9 mouse cellular contexts compared by ENCODE assay signal in the genomic region with DNA sequence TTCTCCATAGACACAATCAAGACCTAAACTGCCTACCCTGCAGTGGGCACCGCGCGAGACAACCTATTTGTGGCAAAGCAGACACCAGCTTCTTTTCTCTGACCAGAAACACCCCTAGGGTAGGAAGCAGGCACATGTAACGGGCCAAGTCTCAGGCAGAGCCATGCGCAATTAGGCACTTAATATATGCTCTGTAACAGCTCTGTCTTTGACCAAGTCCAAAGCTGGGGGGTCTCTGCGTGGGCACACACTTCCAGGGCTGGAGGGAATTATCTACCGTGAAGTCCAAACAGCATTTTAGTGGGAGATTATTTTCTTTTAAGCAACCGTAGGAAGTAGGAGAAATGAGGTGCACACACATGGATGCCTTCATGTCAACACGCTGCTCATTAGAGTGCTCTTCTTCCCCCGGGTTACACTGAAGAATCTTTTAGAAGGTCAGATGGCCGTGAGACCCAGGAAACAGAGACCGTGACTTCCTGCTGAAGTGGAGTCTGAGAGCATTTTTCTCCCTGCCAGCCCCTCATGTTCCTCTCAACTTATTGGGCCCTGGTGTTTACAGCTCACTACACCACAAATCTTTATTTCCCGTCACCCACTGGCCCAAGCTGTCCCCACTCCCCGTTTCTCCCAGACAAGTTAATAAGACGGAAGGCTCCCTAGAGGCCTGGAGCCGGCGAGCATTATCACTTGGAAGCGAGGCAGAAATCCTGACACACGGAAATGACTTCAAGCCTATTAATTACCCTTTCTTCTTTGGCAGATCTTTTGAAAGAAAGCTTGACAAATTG.
A peak's percentile ranks its signal among the peaks of the same experiment; 100 is the strongest.
DNase-seq lines count a peak whose midpoint lies in the region; ATAC-seq and TF ChIP-seq lines count a peak whose summit lies in the region.
"Had no signal": no experiment of that assay in that cellular context is flagged by ENCODE, and none has a peak within 500 bp of the region (broad histone marks: within the 10 kb centered on the region; RNA-seq: fewer than 3 reads in every experiment).

No protein-coding gene starts in this region.

- WGBS in embryonic facial prominence, embryonic 12.5 days: 40% methylated on average over 19 of the region's 19 CpGs
- WGBS in forebrain, postnatal 0 days: 27% methylated on average over 19 of the region's 19 CpGs
- 23% methylated on average over 19 of the region's 19 CpGs for WGBS in midbrain, embryonic 14.5 days

- ATAC-seq in embryonic facial prominence, embryonic 12.5 days (ENCODE audit: insufficient number of reproducible peaks, insufficient read depth, low FRiP score, low TSS enrichment): no peak
- ATAC-seq in forebrain, postnatal 0 days: peak; percentile 77
- ATAC-seq in midbrain, embryonic 14.5 days (ENCODE audit: low FRiP score, low TSS enrichment): no peak
- ATAC-seq in inflammation-experienced regulatory T-cells, adult 6 months: no peak

- H3K4me2 ChIP-seq in embryonic facial prominence, embryonic 12.5 days (replicated peaks): no peak overlapping the region
- no peak overlapping the region for H3K4me2 ChIP-seq in forebrain, postnatal 0 days (ENCODE audit: low read depth)
- H3K4me2 ChIP-seq in midbrain, embryonic 14.5 days (ENCODE audit: low read length): no peak overlapping the region

- peaks cover 2% of the 10 kb centered on the region; the same call in 1 of the 2 replicates for H3K36me3 ChIP-seq in embryonic facial prominence, embryonic 12.5 days
- no peaks in the 10 kb centered on the region for H3K36me3 ChIP-seq in forebrain, postnatal 0 days (ENCODE audit: insufficient read depth)
- H3K36me3 ChIP-seq in midbrain, embryonic 14.5 days (ENCODE audit: control insufficient read depth, insufficient read depth, low read length): no peaks in the 10 kb centered on the region

- peak; percentile 47 for DNase-seq in forebrain, postnatal 0 days
- peak; percentile 59 for DNase-seq in kidney, adult 9 months
- DNase-seq in midbrain, embryonic 14.5 days: peak; percentile 78
- no peak for DNase-seq in cerebellum, adult 18-20 months
- DNase-seq in thymus, postnatal 36 days: no peak
- DNase-seq in gastrocnemius, postnatal 10 days: no peak

- peaks cover 34% of the 10 kb centered on the region for H3K4me1 ChIP-seq in embryonic facial prominence, embryonic 12.5 days
- H3K4me1 ChIP-seq in forebrain, postnatal 0 days (ENCODE audit: insufficient read depth): peaks cover 2% of the 10 kb centered on the region; the same call in 1 of the 2 replicates
- peaks cover 73% of the 10 kb centered on the region for H3K4me1 ChIP-seq in midbrain, embryonic 14.5 days (ENCODE audit: control insufficient read depth, insufficient read depth, low read length)

- 0 out of 2 replicates have a peak overlapping the region, but pooled peaks have one; percentile 36 for H3K27ac ChIP-seq in embryonic facial prominence, embryonic 12.5 days
- H3K27ac ChIP-seq in forebrain, postnatal 0 days (ENCODE audit: low read depth, low read length): peak overlapping the region; percentile 46; the same call in 1 of the 2 replicates
- H3K27ac ChIP-seq in midbrain, embryonic 14.5 days (replicated peaks; ENCODE audit: low read depth, low read length): peak overlapping the region; percentile 71

- H3K9me3 ChIP-seq in embryonic facial prominence, embryonic 12.5 days: no peaks in the 10 kb centered on the region
- no peaks in the 10 kb centered on the region for H3K9me3 ChIP-seq in forebrain, postnatal 0 days (ENCODE audit: low read length)
- H3K9me3 ChIP-seq in midbrain, embryonic 14.5 days (ENCODE audit: control insufficient read depth, low read length): no peaks in the 10 kb centered on the region

- H3K4me3 ChIP-seq in embryonic facial prominence, embryonic 12.5 days: no peak overlapping the region
- no peak overlapping the region for H3K4me3 ChIP-seq in forebrain, postnatal 0 days (ENCODE audit: low read depth, low read length)
- no peak overlapping the region for H3K4me3 ChIP-seq in midbrain, embryonic 14.5 days (replicated peaks; ENCODE audit: low read depth, low read length)
- H3K4me3 ChIP-seq: myocyte had no signal

- no peak overlapping the region for H3K9ac ChIP-seq in embryonic facial prominence, embryonic 12.5 days
- H3K9ac ChIP-seq in forebrain, postnatal 0 days: no peak overlapping the region
- no peak overlapping the region for H3K9ac ChIP-seq in midbrain, embryonic 14.5 days (replicated peaks; ENCODE audit: low read length)

- no peaks in the 10 kb centered on the region for H3K27me3 ChIP-seq in embryonic facial prominence, embryonic 12.5 days
- H3K27me3 ChIP-seq in forebrain, postnatal 0 days (ENCODE audit: insufficient read depth, low read length): no peaks in the 10 kb centered on the region
- no peaks in the 10 kb centered on the region for H3K27me3 ChIP-seq in midbrain, embryonic 14.5 days (ENCODE audit: control insufficient read depth, insufficient read depth, low read length)

- no peak for TF ChIP-seq CTCF in forebrain, postnatal 0 days (IDR thresholded peaks at IDR 0.05; ENCODE audit: low read depth)

Comparison
In these comparisons a context has a peak if more than half of its experiments do, and no peak if none do; other contexts are left out.
1. DNase-seq: peak in forebrain, postnatal 0 days (single experiment), kidney, adult 9 months (single experiment) and midbrain, embryonic 14.5 days (single experiment); none in cerebellum, adult 18-20 months (0 of 2), thymus, postnatal 36 days (0 of 2) and gastrocnemius, postnatal 10 days (single experiment).
2. Peak in every context shown above with its lines, with median percentiles within 50 percentile points of each other: H3K27ac ChIP-seq.